Mouse (Mus musculus) lung, embryonic 15.5 days (tissue): Measurements from ENCODE around the gene Macrod1. TPM values are rescaled to one million over a fixed set of nuclear protein-coding genes. Genes with fewer than 3 reads are reported as not detected.

ENCODE experiments used
- ATAC-seq: fragments of 200-750 bp; cut with Nextera tagmentation; 2 replicates; pipeline ENCODE4 v1.8.0; 2017; ENCODE audit warnings: moderate number of reproducible peaks, borderline replicate concordance; ENCODE audit not compliant: low FRiP score, low TSS enrichment; ENCODE audit errors: extremely low read depth
- H3K27ac ChIP-seq: fragments of 300-500 bp; sonication (generic); 2 replicates; pipeline ENCODE4 v1.5.1; 2015; ENCODE audit warnings: moderate library complexity, mild to moderate bottlenecking, inconsistent platforms
- H3K27me3 ChIP-seq: fragments of 300-500 bp; sonication (generic); 2 replicates; pipeline ENCODE4 v1.6.1; 2015; ENCODE audit warnings: inconsistent platforms
- H3K36me3 ChIP-seq: fragments of 300-500 bp; sonication (generic); 2 replicates; pipeline ENCODE4 v1.6.1; 2015; ENCODE audit warnings: inconsistent platforms
- H3K4me1 ChIP-seq: fragments of 300-500 bp; sonication (generic); 2 replicates; pipeline ENCODE4 v1.6.1; 2015; ENCODE audit warnings: inconsistent platforms
- H3K4me2 ChIP-seq: fragments of 300-500 bp; sonication (generic); 2 replicates; pipeline ENCODE4 v1.6.1; 2015; ENCODE audit warnings: inconsistent platforms, mild to moderate bottlenecking, moderate library complexity
- H3K4me3 ChIP-seq: fragments of 300-500 bp; sonication (generic); 2 replicates; pipeline ENCODE4 v1.5.1; 2015; ENCODE audit warnings: mild to moderate bottlenecking, inconsistent platforms
- H3K9ac ChIP-seq: fragments of 300-500 bp; sonication (generic); 2 replicates; pipeline ENCODE4 v1.6.1; 2015; ENCODE audit warnings: inconsistent platforms
- H3K9me3 ChIP-seq: fragments of 300-500 bp; sonication (generic); 2 replicates; pipeline ENCODE4 v1.6.1; 2016; ENCODE audit warnings: inconsistent platforms
- WGBS: fragments of 180-500 bp; shearing (Covaris S2); methylation state at CpG from one replicate; pipeline ENCODE4 v1.1.7; 2015; 5-methylcytosine and 5-hydroxymethylcytosine counted together
- polyA plus RNA-seq: library from polyadenylated mRNA; unstranded; fragments of >200 nt; fragmentation: Nextera tagmentation; extraction: Ambion mirVana; gene quantifications from 2 replicates; pipeline ENCODE4 v1.2.1, GENCODE M21; 2015

Macrod1 gene
- polyA plus RNA-seq, 1 experiment from 2014 or later: 14.2 TPM

DNA sequence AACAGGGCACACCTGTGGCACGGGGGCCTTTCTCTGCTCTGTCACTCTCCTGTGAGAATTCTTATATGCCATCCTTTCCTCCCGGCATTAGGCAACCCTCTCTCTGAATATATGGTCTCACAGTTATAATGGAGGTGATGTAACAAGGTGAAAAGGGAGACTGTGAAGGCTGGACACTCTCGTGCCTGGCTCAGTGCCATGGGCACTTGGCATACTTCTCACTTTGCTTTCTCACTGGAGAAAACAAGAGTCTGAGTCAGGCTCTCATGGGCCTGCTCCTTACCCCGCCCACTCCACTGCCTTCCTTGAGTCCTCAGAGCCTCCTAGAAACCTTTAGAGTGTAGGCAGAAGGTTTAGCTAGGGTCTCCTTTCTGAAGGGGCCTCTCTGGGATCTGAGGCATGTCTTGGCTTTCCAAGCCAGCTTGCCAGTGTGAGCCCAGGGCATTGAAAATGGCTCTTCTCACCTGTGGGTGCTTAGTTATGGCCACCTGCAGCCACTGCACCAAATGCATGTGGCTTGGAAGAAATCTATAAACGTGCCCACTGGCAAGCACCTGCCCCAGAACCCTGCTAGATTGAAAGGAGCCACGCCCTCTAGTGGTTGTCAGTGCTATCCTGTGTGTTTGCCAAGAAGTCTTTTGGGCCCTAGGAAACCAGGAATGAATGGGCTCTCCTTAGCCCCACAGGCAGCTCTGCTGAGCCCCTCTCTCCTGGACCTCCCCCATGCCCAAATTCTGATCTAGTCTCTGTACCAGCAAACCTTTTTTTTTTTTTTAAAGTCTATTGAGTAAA is 51.7 kb downstream of the Macrod1 start:
- 0 out of 2 replicates have a peak, but pooled peaks have one; percentile 37 for ATAC-seq
- WGBS: 40% methylated on average over 6 of the region's 6 CpGs
- H3K27me3 ChIP-seq: no peaks in the 10 kb centered on the region
- no peaks in the 10 kb centered on the region for H3K36me3 ChIP-seq
- no peak overlapping the region for H3K9ac ChIP-seq
- no peak overlapping the region for H3K4me2 ChIP-seq
- no peak overlapping the region for H3K4me3 ChIP-seq
- H3K4me1 ChIP-seq: peaks cover 40% of the 10 kb centered on the region
- H3K9me3 ChIP-seq: no peaks in the 10 kb centered on the region
- H3K27ac ChIP-seq: peak overlapping the region; percentile 77

DNA sequence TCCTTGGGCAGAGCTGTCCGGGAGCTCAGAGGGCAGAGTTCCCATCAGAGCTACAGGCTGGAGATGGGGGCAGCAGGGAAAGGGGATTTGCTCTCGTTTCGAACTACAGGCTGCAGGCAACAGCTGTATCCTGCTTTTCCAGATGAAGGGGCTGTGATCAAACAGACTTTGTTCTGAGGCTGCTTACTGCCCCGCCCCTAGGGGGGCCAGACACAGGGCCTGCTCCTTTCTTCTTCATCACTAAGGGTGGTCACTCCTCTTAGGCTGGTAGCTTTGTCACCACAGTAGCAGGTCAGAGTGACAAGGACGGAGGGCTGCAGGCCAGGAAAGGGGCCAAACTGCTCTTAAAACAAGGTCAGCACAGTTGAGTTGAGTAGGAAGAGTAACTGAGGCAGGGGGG is 53.5 kb downstream of the Macrod1 start:
- WGBS: 23% methylated on average over 5 of the region's 5 CpGs

DNA sequence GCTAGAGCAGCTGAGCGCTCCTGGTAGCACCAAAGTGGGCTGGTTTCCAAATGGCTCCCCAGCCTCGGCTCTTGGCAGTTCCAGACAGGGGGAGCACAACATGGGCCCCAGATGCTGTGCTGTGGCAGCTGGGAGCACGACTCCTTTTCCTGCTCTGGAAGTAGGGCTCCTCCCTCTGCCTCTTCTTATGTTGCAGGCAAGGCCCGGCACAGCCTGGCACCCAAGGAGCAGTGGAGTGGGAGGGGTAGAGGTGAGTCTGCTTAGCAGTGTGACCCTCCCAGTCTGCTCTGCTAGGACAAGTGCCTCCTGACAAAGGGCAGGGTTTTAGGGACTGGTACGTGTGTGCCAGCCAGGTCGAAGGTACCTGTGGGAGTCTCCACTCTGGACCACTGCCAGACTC is 54.3 kb downstream of the Macrod1 start:
- Histone ChIP-seq H3K4me2 (no peak overlapping the region), H3K27me3 (no peaks in the 10 kb centered on the region), H3K36me3 (no peaks in the 10 kb centered on the region), H3K9ac (no peak overlapping the region), H3K9me3 (no peaks in the 10 kb centered on the region), H3K4me3 (no peak overlapping the region), H3K4me1 (peaks cover 31% of the 10 kb centered on the region), H3K27ac (no peak overlapping the region)
- peak; percentile 16; the same call in 1 of the 2 replicates for ATAC-seq
- WGBS: 46% methylated on average over 6 of the region's 6 CpGs

More for the DNA sequence above, 53.5 kb downstream of the Macrod1 start:
- no peaks in the 10 kb centered on the region for H3K9me3 ChIP-seq
- no peak overlapping the region for H3K4me2 ChIP-seq
- no peaks in the 10 kb centered on the region for H3K36me3 ChIP-seq
- H3K27ac ChIP-seq: no peak overlapping the region
- no peak overlapping the region for H3K4me3 ChIP-seq
- H3K27me3 ChIP-seq: no peaks in the 10 kb centered on the region
- no peak for ATAC-seq
- no peak overlapping the region for H3K9ac ChIP-seq
- H3K4me1 ChIP-seq: peaks cover 31% of the 10 kb centered on the region

DNA sequence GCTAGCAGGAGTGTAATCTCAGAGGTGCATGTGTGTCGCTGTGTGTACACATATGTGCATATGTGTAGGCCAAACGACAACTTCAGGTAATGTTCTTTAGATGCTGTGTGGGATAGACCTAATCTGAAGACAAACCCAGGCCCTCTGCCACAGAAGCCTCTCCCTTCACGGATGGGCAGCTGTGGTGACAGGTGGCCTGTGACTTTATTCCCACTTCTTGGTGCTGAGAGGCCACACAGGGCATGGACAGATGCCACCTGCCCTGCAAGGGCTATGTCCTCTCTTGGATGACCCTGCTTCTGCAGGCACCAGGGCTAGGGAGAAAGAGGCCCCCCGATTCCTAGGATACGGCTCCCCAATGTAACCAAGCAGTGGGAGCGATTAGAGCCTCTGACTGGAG is 54.7 kb downstream of the Macrod1 start:
- Histone ChIP-seq H3K9ac (no peak overlapping the region), H3K36me3 (no peaks in the 10 kb centered on the region), H3K4me1 (peaks cover 31% of the 10 kb centered on the region), H3K4me3 (no peak overlapping the region), H3K27ac (no peak overlapping the region), H3K27me3 (no peaks in the 10 kb centered on the region), H3K9me3 (no peaks in the 10 kb centered on the region), H3K4me2 (no peak overlapping the region)
- no peak for ATAC-seq
- WGBS: 86% methylated on average over 6 of the region's 6 CpGs

DNA sequence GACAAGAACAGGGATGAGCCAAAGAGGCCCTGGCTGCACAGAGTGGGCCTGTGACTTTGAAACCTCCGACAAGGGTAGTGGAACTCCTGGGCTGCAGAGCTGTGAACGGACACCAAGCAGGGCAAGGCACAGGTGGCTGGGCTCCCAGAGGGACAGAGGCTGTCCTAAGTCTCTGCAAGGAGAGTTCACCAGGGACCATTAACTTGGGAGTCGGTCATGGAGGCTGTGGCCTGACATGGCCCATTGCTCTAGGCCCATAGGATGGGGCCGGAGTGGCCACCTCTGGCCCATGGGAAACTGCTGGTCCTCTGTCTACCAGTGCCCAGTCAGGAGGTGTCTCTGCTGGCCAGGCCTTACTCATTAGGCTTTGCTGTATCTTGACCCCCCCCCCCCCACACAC is 55.1 kb downstream of the Macrod1 start:
- Histone ChIP-seq H3K9me3 (no peaks in the 10 kb centered on the region), H3K4me2 (no peak overlapping the region), H3K4me3 (no peak overlapping the region), H3K9ac (no peak overlapping the region), H3K4me1 (peaks cover 31% of the 10 kb centered on the region), H3K27ac (no peak overlapping the region), H3K27me3 (no peaks in the 10 kb centered on the region), H3K36me3 (no peaks in the 10 kb centered on the region)
- ATAC-seq: no peak
- whole genome bisulfite sequencing: 82% methylated on average over 4 of the region's 4 CpGs

DNA sequence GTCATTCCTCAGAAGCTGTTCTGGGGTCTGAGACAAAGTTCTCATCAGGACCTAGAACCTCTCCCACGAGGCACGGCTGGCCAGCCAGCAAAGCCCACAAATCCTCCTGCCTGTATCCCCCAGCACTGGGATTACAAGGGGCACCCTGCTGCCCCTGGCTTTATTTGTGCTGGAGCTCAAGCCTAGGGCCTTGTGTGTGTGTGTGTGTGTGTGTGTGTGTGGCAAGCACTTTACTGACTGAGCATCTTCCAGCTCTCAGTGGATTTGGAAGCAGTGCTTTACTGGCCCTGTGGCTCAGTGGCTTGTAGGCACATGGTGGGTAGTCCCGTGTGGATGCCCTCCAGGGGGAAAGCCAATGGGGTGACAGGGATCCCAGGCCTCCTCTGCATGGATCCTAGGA is 56.0 kb downstream of the Macrod1 start:
- WGBS: 62% methylated on average over 3 of the region's 3 CpGs
- H3K4me1 ChIP-seq: peaks cover 31% of the 10 kb centered on the region
- no peak overlapping the region for H3K9ac ChIP-seq

DNA sequence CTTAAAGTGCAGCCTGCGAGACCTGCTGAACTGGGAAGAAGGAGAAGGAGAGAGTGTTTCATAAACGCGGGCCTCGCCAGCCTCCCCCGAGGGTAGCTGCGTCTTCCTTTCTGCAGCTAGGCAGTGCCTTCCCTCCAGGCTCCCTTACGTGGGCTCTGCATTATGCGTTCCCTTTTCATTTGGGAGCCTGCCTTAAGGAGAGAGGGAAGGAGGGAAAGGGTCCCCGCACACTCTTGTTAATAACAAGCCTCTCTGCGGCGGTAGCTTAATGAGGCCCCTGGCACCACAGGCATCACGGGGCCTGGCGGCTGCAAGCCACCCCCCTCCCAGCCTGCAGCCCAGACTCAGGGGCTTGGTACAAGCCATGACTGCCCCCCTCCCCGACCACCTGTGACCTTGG is 57.0 kb downstream of the Macrod1 start:
- no peaks in the 10 kb centered on the region for H3K9me3 ChIP-seq
- no peaks in the 10 kb centered on the region for H3K36me3 ChIP-seq
- no peak for ATAC-seq
- 42% methylated on average over 14 of the region's 14 CpGs for WGBS
- peaks cover 28% of the 10 kb centered on the region for H3K4me1 ChIP-seq
- H3K27me3 ChIP-seq: no peaks in the 10 kb centered on the region
- no peak overlapping the region for H3K4me3 ChIP-seq
- no peak overlapping the region for H3K27ac ChIP-seq
- H3K9ac ChIP-seq: no peak overlapping the region
- H3K4me2 ChIP-seq: no peak overlapping the region

More for the DNA sequence above, 56.0 kb downstream of the Macrod1 start:
- H3K36me3 ChIP-seq: no peaks in the 10 kb centered on the region
- H3K4me2 ChIP-seq: no peak overlapping the region
- H3K27me3 ChIP-seq: no peaks in the 10 kb centered on the region
- no peaks in the 10 kb centered on the region for H3K9me3 ChIP-seq
- H3K27ac ChIP-seq: no peak overlapping the region
- no peak for ATAC-seq
- H3K4me3 ChIP-seq: no peak overlapping the region

DNA sequence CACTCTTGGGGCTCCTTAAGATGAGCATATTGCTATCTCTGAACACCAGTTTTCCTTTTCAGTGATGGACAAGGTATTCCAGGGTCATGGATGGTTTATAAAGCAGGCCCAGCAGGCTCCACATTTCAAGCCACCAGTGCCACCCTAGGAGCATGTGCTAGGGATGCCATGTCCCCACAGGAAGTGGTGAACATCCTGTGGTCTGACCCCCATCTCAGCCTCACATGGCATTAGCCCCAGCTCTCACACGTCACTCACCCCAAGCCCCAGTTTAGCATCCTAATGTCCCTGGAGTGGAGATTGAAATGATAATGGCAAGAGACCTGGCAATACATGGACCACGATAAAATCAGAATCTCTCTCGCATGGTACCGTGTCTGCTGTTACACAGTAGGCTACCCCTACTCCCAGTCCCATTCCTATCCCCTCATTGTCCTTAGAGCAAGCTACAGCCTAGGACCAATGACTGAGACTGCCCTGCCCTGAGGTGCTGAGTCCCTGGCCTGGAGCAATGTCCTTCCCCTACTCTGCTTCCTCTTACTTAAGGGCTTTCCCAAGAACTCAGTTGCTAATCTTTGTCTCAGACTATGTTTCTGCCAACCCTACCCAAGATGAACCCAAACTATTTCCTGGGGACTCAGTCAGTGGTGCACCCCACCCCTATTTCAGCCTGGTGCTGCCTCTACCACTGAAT is 59.6 kb downstream of the Macrod1 start:
- H3K27me3 ChIP-seq: no peaks in the 10 kb centered on the region; the same call in 1 of the 2 replicates
- no peak for ATAC-seq
- no peak overlapping the region for H3K4me3 ChIP-seq
- no peak overlapping the region for H3K4me2 ChIP-seq
- WGBS: 84% methylated on average over 4 of the region's 4 CpGs
- H3K4me1 ChIP-seq: peaks cover 9% of the 10 kb centered on the region; the same call in 1 of the 2 replicates
- H3K9me3 ChIP-seq: no peaks in the 10 kb centered on the region
- H3K9ac ChIP-seq: no peak overlapping the region
- H3K27ac ChIP-seq: no peak overlapping the region
- no peaks in the 10 kb centered on the region for H3K36me3 ChIP-seq

DNA sequence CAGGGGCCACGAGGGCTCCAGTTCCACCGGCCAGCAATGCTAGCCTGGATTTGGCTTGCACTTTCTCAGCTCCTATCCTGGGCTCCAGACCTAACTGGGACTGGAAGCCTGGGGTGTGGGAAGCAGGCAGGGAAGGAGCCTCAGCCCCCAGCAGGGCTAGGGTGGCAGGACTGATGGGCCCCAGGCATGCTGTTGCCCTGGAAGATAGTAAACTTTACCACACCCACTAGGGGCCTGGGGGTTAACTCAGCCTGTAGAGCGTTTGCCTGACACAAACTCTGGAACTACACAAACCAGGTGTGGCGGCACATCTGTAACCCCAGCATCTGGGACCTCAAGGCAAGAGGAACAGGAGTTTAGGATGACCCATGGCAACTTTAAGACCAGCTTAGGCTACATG is 60.5 kb downstream of the Macrod1 start:
- Histone ChIP-seq H3K27ac (no peak overlapping the region), H3K4me3 (no peak overlapping the region), H3K9me3 (no peaks in the 10 kb centered on the region), H3K27me3 (no peaks in the 10 kb centered on the region; the same call in 1 of the 2 replicates), H3K4me1 (peaks cover 10% of the 10 kb centered on the region), H3K9ac (no peak overlapping the region), H3K36me3 (no peaks in the 10 kb centered on the region), H3K4me2 (no peak overlapping the region)
- WGBS: 60% methylated on average over 4 of the region's 4 CpGs
- ATAC-seq: no peak

DNA sequence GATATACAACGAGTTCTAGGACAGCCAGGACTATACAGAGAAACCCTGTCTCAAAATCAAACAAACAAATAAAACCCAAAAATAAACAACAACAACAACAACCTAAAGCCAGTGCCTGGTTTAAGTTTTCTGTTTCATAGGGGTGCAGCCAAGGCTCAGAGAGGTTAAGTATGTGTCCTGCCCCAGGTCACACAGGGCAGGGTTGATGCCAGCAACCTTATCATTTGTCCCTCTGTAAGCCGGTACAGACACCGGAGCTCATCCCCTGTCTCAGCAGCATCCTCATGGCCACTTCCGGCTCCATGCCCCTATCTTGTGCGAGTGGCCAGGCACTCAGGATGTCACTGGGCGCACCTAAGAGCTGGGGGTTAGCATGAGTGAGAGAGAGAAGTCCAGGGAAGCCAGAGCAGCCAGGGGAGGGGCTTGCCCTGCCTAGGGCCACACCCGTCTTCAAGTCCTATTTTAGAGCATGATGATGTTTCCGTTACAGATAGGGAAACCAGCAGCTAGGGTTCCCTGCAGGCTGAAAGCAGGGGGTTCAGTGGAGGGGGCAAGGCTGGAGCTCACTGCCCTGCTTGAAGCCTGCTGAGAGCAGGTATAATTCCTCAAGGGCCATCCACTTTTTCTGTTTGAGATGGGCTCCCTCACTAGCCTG is 61.2 kb downstream of the Macrod1 start:
- Histone ChIP-seq H3K9me3 (no peaks in the 10 kb centered on the region), H3K36me3 (no peaks in the 10 kb centered on the region), H3K27me3 (no peaks in the 10 kb centered on the region; the same call in 1 of the 2 replicates), H3K4me2 (no peak overlapping the region), H3K9ac (no peak overlapping the region), H3K27ac (no peak overlapping the region), H3K4me3 (no peak overlapping the region), H3K4me1 (peaks cover 16% of the 10 kb centered on the region)
- WGBS: 52% methylated on average over 8 of the region's 8 CpGs
- no peak for ATAC-seq

DNA sequence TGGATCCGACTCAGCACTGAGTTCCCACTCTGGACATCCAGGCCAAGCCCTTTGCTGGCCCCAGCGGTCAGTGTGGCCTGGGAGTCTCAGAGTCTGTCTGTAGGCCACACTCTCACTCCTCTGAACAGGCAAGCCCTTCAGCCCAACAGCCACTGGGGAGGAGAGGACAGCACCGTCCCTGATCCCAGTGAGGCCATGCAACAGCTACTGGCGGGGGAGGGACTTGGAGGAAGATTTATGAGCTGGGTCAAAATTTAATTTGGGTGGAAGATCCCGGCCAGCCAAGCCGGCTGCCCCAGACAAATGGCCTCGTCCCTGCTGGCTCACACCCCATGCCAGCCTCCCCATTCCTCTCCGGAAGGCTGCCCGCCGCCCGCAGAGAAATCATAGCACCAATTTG is 64.6 kb downstream of the Macrod1 start:
- Histone ChIP-seq H3K27me3 (no peaks in the 10 kb centered on the region; the same call in 1 of the 2 replicates), H3K9me3 (no peaks in the 10 kb centered on the region), H3K9ac (no peak overlapping the region), H3K4me3 (no peak overlapping the region), H3K4me2 (no peak overlapping the region), H3K27ac (no peak overlapping the region), H3K4me1 (peaks cover 13% of the 10 kb centered on the region), H3K36me3 (no peaks in the 10 kb centered on the region)
- WGBS: 48% methylated on average over 11 of the region's 11 CpGs
- no peak; the same call in 1 of the 2 replicates for ATAC-seq

DNA sequence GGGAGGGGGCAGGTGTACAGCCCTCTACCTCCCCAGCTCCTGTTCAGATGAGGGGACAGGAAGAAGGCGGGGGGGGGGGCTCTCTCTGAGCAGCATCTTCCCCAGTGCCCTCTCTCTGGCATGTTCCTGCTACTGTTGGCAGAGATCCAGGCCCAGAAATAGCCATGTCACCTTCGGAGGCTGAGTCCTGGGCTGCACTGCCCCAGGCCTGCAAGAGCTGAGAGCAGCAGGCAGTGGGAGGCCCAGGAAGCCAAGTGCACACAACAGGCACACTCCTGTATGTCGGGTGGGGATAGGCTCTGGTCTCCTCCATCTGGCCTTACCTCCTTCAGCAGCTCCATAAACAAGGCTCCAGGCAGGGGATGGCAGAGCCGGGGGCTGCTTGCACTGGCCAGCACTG is 65.7 kb downstream of the Macrod1 start:
- Histone ChIP-seq H3K27me3 (no peaks in the 10 kb centered on the region; the same call in 1 of the 2 replicates), H3K9me3 (no peaks in the 10 kb centered on the region), H3K36me3 (no peaks in the 10 kb centered on the region), H3K27ac (no peak overlapping the region), H3K4me2 (no peak overlapping the region), H3K4me3 (no peak overlapping the region), H3K4me1 (peaks cover 13% of the 10 kb centered on the region), H3K9ac (no peak overlapping the region)
- 0 out of 2 replicates have a peak, but pooled peaks have one; percentile 23 for ATAC-seq
- 42% methylated on average over 4 of the region's 4 CpGs for WGBS
